Mouse (Mus musculus): ENCODE measurements at regions not wholly inside any gene's neighbourhood (a gene's known extent, or its start where the extent isn't known, plus 50 kb on each side); places are given as distances from the start of the nearest gene placed in this dataset.
A peak's percentile ranks its signal among the peaks of the same experiment; 100 is the strongest.

DNA sequence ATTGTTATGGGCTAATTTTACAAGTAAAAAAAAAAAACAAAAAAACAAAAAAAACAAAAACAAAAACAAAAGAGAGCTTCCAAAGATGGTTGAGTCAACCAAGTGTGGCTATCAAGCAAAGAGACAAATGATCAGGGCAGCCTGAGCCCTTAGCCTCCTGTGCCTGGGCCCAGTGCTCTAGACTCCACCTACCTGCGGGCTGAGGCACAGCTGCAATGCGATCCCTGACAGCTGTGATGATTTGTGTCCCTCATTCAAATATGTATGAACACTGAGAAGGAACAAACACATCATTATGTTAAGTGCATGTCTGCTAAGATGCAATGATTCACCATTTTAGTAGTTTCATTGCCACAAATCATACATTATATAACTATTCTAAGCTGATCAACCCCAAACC is 199.0 kb upstream of the Thbs1 start:
- no peak for DNase-seq (ENCODE audit: low read depth)

DNA sequence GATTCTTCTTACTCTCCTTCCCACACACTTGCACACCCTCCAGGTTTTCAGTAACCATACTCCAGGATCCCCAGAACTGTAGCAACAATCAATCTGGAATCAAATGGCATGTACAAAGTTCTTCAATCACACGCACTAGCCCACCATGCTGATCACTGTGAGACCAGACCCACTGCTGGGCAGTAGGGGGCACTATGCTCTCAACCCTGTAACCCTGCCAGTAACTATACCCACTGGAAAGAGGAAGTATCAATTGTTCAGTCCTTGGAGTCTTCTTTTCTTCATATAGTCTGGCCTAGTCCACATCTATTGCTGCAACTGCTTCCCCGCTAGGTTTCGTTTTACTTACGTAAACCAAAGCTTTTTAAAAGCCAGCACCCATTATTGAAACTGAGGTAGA is 197.8 kb upstream of the Thbs1 start:
- DNase-seq (ENCODE audit: low read depth), result no peak

DNA sequence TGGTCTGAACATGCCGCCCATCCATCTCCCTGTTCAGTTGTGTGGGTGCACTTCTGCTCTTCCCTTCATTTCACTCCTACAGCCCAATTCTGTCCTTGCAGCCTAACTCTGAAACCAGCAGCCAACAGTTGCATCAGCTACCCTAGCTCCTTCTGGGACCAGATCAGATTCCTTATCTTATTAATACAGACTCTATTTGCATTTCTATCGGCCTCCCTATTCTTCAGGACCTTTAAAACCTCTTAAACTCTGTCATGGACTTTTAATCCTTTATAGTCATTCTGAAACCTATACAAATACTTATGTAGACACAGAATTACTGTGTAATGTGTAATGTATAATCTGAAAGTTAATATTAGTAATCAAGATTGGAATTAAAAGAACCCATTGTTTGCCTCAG is 195.9 kb upstream of the Thbs1 start:
- no peak for DNase-seq (ENCODE audit: low read depth)

DNA sequence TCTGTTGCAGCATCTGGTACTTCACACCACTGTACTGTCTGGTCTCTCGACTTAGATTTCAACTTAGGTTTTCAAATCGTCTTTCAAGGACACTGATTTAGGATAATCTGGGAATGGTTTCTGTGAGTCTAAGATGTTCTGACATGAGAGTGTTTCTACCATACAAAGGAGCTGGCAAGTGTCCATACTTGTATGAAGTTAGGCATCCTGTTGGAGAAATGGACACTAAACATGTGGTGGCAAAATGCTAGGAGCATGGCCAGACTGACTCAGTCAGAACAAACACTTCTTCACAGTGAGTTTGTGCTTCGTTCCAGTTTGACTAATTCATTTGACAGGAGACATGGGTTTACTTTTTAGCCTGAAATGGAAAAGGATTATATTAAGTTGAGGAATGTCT is 194.5 kb upstream of the Thbs1 start:
- DNase-seq (ENCODE audit: low read depth), result no peak

DNA sequence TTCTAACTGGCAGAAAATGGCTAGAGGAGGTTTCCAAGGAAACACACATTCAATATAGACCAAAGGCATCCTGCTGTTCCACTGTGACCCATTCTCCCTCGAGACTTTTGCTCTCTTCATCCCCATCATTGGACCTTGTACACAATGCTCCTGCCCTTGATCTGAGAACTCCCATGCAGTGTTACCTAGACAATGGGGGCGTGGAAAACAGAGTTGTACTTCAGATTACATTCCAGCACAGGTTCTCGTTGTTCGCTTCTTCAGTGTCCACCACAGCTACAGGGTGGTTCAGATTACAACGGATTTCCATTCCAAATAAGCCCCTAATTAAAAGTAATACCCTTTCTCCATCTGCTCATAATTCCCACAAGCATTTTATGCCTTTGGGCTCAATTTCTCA is 186.8 kb upstream of the Thbs1 start:
- no peak for DNase-seq (ENCODE audit: low read depth)

DNA sequence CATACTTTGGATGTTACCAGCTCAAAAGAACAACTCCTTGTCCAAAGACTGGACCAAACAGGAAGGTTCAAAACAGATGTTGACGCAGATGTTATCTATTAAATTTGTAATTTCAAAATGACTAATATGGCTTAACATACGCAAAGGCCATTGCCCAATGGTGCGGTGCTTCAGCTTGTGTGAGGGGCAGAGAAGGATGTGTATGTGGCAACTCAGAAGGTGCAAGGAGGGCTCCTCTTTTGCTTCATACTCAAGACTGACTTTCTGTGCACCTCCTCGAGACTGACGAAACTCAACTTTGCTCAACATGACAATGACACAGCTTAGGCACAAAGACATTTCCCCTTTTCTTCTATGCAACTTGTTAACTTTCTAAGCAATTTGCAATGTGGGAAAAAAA is 186.3 kb upstream of the Thbs1 start:
- DNase-seq (ENCODE audit: low read depth), result no peak

DNA sequence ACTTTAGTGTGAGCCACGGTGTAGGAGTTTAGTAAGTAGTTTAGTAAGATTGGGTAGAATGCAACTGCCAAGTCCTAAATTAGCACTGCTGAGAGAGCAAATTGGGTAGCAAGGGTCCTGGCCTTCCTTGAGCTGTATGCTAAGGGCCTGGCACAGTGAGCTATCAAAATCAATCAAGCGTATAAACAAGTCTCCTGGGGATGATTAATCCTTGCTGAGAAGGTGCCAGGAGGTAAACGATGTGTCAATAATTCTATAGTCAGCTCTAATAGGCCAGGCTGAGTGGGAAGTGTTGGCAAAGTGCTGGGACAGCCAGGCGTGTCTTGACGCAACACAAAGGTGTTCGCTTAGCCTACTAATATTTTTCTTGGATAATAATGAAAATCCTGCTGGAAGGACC is 183.6 kb upstream of the Thbs1 start:
- peak; percentile 100 for DNase-seq (ENCODE audit: low read depth)

DNA sequence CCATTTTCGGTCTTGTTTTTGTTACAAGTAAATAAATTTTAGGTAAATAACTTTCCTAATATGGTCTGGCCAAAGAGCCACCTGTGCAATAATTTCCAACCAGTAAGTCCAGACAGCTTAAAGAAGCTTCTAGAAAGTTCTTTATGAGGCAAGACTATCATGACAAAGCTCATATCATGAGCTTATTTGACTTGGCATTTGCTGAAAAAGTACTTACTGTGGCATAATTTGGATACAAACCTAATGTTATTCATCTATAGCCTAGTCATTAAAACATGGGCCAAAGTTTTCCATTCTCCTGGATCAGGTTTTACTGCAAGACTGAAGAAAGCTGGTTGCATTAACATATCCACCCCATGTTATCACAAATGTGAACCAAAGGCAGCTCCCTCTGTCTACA is 182.1 kb upstream of the Thbs1 start:
- DNase-seq (ENCODE audit: low read depth), result peak; percentile 96

DNA sequence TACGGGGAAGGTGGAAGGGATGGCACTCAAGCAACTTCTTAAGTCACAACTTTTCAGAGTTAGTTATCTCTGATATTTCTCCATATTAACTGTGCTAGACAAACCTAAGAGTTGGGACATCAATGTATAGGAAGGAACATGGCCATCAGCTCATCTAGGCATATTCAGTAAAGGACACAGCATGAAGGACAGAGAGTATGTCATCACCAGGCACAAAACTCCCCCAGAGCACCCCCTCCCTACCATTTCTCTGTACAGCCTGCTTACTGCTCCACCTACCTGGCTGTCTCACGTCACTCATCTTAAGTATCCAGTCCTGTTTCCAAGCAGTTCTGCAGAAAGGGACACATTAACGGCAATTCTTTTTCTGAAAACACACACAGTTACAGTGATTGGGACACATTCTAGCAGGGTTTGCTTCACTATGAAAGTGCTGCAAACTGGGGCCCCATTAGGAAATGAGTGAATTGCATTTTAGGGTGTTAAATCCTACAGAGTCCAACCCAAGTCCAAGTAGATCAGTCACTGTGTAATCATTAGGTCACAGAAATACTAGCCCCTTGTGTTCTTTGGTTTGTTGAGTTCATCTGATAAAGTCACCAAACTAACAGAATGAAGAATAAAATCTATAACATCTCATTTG is 180.7 kb upstream of the Thbs1 start:
- no peak for DNase-seq (ENCODE audit: low read depth)

DNA sequence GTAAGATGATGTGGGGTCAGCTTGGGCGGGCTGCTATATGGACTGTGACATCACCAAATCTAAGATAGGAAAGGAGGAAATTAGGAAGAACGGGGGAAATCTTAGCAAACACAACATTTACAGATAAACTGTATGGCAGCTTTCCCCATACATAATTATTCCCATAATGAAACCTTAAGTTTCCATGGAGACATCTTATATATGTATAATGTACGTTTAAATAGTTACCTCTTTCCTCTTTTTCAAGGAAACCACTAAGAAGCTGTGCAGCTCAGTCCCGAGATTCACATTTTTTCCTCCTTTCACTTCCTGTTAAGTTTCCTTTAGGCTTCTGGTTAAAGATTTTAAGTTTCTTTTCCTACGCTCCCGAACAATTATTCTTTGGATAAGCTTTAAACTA is 175.1 kb upstream of the Thbs1 start:
- DNase-seq (ENCODE audit: low read depth), result no peak

DNA sequence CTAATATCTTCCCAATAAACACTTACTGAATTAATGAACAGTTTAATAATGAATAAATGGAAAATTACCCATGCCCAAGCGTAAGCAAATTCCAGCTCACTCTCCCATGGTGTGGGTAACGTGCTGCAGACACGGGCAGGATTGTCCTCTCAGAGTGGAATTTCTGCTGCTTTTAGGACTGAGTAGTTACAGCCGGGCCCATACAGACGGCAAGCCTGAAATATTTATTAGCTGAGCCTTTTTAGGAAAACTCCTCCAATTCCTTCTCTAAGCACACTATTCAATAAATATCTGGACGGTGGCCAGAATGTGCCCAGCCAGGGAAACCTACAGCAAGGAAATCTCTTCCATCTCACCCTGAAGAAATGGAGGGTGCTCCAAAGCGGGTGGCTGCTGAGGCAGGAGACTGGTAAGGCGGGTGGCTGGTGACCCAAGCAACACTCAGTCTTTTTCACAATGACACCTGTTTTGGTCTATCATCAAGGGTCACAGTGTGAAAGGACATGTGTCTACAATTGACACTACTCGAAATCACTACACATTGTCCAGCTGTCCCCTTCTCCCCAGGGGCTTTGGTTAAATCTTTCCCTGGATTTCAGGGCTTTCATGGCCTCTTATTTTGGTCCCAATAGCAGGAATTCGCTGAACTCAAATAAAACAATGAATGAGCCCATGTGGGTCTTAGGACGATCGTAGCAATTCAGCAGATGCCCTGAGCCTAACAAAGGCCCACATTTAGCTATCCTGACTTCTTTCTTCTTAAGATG is 173.2 kb upstream of the Thbs1 start:
- DNase-seq (ENCODE audit: low read depth), result no peak

DNA sequence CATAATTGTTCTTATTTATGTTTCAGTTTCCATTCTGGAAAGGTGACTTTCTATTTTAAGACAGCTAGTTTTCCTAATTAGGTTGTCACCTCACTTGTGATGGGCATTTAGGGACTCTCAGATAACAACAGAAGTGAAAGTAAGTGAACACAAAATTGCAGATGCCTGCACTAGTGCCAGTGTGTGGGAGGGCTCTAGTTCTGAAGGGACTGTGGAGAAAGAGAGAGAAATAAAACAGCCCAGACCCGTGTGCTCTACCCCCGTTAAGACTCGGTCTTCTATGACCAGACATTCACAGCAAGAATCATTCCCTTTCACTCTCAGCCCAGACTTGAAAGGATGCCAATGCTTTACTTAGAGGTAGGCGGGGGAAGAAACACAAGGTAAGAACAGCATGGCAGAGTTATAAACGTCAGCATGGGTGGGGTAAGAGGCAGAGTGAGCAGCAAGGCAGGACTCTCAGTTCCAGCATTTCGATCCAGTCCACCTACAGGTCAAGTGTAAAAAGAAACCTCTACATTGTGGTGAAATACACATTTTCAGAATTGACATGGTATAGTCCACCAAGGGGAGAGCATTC is 170.1 kb upstream of the Thbs1 start:
- DNase-seq (ENCODE audit: low read depth), result no peak

DNA sequence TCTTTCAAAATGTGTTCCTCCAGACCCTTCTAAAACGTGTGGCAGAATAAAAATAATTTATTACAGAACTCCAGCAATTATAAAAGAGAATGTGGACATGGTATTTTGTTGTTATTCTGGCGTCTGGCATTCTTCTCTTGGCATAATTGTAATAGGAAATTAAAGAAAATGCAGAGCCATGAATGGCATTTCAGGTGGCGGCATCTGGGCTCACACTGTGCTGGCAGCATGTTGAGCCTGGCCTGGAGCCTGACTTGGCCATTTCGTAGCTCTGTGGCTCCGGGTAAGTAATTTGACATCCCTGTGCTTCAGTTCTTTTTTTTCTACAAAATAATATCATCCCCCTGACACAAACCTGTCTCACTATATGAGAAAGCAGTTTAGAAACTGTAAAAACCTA is 168.0 kb upstream of the Thbs1 start:
- no peak for DNase-seq (ENCODE audit: low read depth)

DNA sequence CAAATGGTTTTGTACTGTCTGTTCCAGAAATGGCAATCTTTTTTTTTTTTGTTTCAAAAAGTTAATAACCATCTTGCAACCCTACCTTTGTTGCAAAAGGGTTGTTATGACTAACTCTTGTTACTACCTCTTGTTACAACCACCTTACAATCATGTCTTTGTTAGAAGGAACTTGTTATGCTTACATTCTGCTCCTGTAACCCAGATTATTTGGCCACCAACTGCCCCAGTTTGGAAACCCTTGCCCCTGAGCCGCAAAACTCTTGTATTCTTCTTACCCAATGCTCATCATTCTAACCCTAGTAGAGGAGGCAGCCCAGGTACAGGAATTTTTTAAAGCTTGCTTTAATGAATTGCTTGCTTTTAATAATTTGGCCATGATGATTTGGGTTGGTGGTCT is 167.4 kb upstream of the Thbs1 start:
- DNase-seq (ENCODE audit: low read depth), result no peak

DNA sequence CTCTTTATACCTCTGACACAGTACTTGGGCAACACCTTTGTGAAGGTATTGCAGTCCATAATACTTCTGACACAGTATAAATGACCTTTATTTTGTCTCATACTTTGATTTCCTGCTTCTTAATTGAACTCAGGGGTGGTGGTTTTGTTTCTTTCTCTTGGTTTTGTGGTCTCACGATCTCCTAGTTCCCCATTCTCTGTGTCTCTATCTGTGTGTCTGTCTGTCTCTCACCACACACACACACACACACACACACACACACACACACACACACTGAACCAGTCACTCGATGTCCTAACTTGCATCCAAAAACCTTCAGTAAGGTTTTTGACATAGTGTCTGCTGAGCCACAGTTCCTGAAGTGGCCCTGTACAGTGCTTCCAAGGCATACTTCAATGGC is 166.7 kb upstream of the Thbs1 start:
- DNase-seq (ENCODE audit: low read depth), result no peak

DNA sequence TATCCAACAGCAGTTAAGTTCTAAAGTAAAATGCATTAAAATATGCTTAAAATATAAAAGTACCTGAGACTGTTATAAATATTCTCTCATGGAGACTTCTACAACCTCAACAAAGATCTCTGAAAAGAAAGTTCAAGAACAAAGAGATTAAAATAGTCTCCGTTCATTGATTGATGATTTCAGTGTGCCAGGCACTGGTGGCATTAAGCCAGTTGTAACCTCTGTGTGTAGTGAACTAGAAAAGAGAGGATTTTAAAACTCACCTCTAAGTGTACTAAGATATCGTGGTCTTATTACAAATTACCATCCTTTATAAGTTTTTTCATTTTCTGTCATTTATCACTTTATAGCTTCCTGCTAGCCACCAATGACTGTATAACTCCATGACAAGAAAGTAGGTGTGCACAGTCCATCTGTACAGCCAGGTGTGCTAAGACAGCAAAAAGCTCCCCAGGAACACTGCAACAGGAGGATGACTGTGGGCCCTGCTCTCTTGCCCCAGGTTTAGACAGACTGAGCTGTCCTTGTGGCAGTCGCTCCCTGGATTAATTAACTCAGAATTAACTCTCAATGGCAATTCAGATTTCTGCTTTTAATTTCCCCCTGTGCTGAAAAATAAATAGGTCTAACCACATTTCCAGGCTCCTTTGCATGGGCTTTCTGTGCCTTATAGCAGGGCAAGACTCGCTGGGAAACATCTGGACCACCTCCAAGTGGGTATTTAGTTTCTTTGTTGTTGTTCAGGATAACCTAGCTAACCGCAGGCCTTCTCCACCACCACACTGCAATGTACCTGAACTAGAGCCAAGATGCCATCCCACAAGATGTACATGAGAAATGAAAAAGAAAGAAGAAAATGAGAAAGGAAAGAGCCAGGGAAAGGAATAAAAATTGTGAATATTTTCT is 161.0 kb upstream of the Thbs1 start:
- no peak for DNase-seq (ENCODE audit: low read depth)

DNA sequence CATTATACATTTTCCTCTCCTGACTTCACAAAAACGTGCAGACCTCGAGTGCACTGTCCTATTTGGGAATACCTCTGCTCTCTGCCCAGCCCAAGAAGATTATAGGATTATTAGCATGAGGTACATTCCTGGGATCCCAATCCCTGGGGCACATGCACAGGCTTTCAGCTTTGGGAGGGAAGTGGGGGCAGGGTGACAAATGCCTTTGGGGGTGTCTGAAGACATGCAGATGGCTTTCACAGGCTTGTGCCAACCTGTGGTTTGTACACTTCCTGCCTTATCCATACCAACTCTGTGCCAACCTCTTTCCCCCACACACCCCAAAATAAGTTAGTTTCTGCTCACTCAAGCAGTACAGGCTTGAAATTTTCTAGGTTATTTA is 160.3 kb upstream of the Thbs1 start:
- no peak for DNase-seq (ENCODE audit: low read depth)

DNA sequence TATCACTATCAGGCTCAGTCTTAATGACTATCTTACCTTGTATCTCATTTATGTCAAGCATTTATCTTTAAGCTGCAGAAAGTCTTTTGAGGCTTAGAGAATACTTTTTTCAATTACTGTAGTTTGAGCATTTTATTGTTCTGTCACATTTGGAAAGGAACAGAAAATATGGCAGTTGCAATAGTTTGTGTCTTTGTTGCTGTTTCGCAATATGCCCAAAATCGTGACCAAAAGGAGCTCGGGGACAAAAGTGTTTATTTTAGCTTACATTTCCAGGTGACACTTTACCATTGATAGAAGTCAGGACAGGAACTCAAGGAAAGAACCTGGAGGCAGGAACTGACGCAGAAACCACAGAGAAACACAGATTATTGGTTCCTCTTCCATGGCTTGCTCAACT is 152.9 kb upstream of the Thbs1 start:
- no peak for DNase-seq (ENCODE audit: low read depth)

DNA sequence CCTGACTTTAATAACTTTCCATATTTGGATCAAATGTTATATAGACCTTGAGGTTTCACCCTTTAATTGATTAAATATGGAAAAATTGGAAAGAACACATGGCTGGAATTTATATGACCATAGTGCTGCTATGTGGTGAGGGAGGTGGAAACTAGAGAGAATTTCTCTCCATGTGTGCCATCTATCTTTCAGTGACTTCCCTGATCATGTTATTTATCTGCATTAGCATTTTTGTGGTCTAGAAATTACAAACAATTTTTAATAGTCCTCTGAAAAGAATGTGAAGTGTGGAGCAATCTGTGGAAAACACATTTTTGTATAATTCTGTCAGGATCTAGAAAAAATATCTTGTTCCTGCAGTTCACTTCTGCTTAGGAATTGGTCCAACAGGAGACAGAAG is 152.2 kb upstream of the Thbs1 start:
- no peak for DNase-seq (ENCODE audit: low read depth)

DNA sequence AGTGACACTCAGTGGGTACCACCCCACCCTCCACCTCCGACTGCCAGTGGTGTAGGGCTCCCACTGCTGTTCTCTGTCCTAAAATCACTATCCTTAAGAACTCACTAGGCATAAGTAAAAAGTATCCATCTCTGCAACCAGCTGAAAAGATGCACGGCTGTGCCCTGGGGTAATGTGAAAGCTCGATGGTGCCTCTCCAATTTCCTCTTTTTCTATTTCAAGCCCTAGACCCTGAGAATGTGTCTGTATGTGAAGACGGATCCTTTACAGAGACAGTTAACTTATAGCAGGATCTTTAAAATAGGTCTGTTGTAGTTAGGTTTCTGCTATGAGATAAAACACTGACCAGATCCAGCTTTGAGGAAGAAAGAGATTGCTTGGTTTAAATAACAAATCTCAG is 149.1 kb upstream of the Thbs1 start:
- no peak for DNase-seq (ENCODE audit: low read depth)

DNA sequence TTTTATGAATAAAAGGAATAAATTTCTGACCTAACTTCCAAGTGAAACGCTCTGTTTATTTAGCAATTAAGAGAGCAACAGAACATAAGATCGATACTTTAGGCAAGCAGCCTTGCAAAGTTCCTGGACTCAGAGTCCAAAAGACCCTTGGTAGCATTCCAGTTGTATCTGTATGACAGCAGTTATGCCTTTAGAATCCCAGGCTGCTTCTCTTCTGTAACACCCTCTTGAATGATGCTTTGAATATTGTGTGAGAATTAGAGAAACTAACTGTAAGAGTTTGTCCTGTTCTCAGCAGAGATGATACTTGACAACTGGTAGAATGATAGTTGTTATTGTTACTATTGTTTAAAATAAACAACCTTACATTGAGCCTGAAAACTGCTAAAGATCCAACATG is 148.2 kb upstream of the Thbs1 start:
- DNase-seq (ENCODE audit: low read depth), result no peak

DNA sequence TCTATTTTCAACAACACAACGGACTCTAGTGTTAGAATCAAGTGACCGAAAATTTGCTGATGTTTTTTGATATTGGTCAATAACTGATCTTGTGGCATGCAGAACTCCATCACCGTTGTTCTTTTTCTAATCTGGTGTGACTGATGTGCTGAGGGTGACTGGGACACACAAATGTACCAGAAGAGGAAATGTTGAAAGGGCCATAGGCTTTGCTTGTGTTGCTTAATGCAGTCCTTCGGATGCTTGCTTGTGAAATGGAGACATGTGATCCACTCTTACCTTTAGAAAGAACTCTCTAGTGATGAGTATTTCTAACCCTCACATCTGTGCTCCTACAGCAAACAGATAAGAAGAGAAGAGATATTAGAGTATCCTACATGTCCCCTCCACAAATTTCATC is 145.9 kb upstream of the Thbs1 start:
- DNase-seq (ENCODE audit: low read depth), result no peak

DNA sequence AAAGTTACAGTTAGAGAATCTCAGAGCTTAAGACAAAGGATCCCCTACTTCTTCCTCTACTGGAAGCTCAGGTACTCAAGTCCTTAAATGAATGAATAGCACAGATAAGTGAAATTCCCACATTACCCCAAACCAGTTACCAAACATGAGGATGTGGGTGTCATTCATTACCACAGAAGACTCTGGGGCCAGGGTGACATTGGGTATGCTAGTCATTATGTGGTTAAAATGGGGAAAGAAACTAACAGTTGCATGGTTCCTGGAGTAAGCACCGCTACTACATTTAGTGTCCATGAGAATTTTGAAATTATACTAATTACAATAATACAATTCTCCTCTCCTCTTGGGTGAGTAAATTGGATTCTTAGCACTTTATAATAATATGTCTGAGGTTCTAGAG is 142.9 kb upstream of the Thbs1 start:
- no peak for DNase-seq (ENCODE audit: low read depth)

Data from gonadal fat pad, adult 2 months (tissue).